Mouse (Mus musculus) embryonic facial prominence, embryonic 15.5 days (tissue): ENCODE measurements at regions not wholly inside any gene's neighbourhood (a gene's known extent, or its start where the extent isn't known, plus 50 kb on each side); places are given as distances from the start of the nearest gene placed in this dataset.
"Not testable (repeated sequence)": the region's sequence is repeated elsewhere in the genome, so short reads cannot be mapped to it uniquely, and the experiment has no call there.

Source experiments
- ATAC-seq: fragments of 200-750 bp; cut with Nextera tagmentation; 2 replicates; pipeline ENCODE4 v1.8.0; 2017; ENCODE audit warnings: low read depth, moderate TSS enrichment; ENCODE audit not compliant: insufficient number of reproducible peaks, low FRiP score, low TSS enrichment
- H3K27ac ChIP-seq: fragments of 300-500 bp; sonication (generic); replicated peaks from 2 replicates; pipeline ENCODE4 v1.5.1; 2015; ENCODE audit warnings: mild to moderate bottlenecking, inconsistent platforms
- H3K27me3 ChIP-seq: fragments of 300-500 bp; sonication (generic); 2 replicates; pipeline ENCODE4 v1.6.1; 2015; ENCODE audit warnings: inconsistent platforms
- H3K36me3 ChIP-seq: fragments of 300-500 bp; sonication (generic); 2 replicates; pipeline ENCODE4 v1.6.1; 2015; ENCODE audit warnings: mild to moderate bottlenecking, inconsistent platforms
- H3K4me1 ChIP-seq: fragments of 300-500 bp; sonication (generic); 2 replicates; pipeline ENCODE4 v1.6.1; 2015; ENCODE audit warnings: inconsistent platforms
- H3K4me2 ChIP-seq: fragments of 300-500 bp; sonication (generic); replicated peaks from 2 replicates; pipeline ENCODE4 v1.6.1; 2015; ENCODE audit warnings: mild to moderate bottlenecking, inconsistent platforms
- H3K4me3 ChIP-seq: fragments of 300-500 bp; sonication (generic); replicated peaks from 2 replicates; pipeline ENCODE4 v1.5.1; 2015; ENCODE audit warnings: mild to moderate bottlenecking, inconsistent platforms
- H3K9ac ChIP-seq: fragments of 300-500 bp; sonication (generic); 2 replicates; pipeline ENCODE4 v1.6.1; 2015; ENCODE audit warnings: inconsistent platforms
- H3K9me3 ChIP-seq: fragments of 300-500 bp; sonication (generic); replicated peaks from 2 replicates; pipeline ENCODE4 v1.6.1; 2016; ENCODE audit warnings: inconsistent platforms
- WGBS: fragments of 180-500 bp; shearing (Covaris S2); methylation state at CpG from one replicate; pipeline ENCODE4 v1.1.7; 2015; 5-methylcytosine and 5-hydroxymethylcytosine counted together

DNA sequence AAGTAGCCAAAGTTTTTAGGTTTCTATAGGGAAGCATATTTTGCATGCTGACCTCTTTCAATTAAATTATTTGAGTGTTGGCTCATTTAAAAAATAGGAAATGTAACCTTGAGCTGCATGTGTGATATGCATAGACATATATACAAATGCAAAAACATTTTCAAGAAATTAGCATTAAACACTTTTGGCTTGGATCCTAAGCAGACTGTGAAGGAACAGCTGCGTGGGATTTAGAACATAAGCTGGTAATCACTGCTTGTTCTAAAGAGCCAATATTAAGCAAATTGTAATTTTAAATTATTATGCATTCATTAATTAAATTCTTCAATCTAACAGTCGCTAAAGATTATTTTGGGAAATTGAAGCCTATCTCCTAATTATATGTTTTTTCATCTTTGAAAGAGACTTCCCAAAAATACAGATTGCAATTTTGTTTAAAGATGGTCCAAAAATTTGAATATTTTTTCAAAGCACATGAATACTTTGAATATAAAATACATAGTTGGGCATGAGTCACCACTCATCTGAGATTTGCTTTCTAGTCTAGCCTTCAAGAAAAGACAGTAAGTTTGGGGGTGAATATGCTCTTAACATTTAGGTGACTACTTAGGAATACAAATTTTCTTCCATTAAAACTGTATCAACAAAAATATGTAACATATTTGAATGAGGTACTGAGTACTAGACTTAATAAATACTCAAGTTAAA, 163.3 kb upstream of the Hsf2 start:
- WGBS, result 60% methylated on average over 2 of the region's 2 CpGs
- H3K27me3 ChIP-seq, result no peaks in the 10 kb centered on the region
- no peaks in the 10 kb centered on the region for H3K9me3 ChIP-seq
- no peak overlapping the region for H3K4me3 ChIP-seq
- H3K27ac ChIP-seq, result no peak overlapping the region
- H3K4me1 ChIP-seq, result no peaks in the 10 kb centered on the region
- H3K9ac ChIP-seq, result no peak overlapping the region
- ATAC-seq, result no peak
- no peaks in the 10 kb centered on the region for H3K36me3 ChIP-seq
- no peak overlapping the region for H3K4me2 ChIP-seq

DNA sequence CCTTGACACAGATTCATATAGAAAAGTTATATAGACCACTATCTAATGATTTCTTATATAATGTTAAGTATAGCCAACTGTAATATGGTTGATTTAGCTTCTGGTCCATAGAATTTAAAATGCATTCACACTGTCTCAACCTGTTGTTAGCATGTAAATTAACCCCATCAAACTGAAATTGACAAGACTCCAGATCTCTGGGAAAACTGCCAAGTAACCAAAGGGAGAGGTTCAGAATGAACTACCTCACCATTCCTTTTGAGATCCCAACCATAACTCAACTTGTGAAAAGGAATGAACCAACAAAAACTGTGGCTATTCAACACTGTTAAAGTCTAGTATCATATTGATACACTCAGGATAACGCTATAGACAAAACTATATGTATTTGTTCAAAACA, 162.0 kb upstream of the Hsf2 start:
- ATAC-seq, result no peak
- no peaks in the 10 kb centered on the region for H3K9me3 ChIP-seq

DNA sequence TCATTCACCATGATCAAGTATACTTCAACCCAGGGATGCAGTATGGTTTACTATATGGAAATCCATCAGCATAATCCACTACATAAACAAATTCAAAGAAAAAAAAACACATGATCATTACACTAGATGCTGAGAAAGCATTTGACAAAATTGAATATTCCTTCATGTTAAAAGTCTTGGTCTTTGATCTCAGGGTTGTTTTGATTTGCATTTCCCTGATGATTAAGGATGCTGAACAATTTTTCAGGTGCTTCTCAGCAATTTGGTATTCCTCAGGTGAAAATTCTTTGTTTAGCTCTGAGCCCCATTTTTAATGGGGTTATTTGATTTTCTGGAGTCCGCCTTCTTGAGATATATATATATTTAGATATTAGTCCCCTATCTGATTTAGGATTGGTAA, 123.4 kb upstream of the Hsf2 start:
- H3K27ac ChIP-seq, H3K36me3 ChIP-seq, H3K27me3 ChIP-seq, H3K9me3 ChIP-seq, H3K4me2 ChIP-seq, H3K9ac ChIP-seq, H3K4me3 ChIP-seq, ATAC-seq, H3K4me1 ChIP-seq: not testable (repeated sequence)
- 92% methylated on average over 1 of the region's 1 CpGs for WGBS

More for the DNA sequence above, 162.0 kb upstream of the Hsf2 start:
- no peaks in the 10 kb centered on the region for H3K27me3 ChIP-seq
- H3K4me1 ChIP-seq, result no peaks in the 10 kb centered on the region
- WGBS, result 60% methylated on average over 1 of the region's 1 CpGs
- H3K4me3 ChIP-seq, result no peak overlapping the region
- no peak overlapping the region for H3K4me2 ChIP-seq
- no peaks in the 10 kb centered on the region for H3K36me3 ChIP-seq
- no peak overlapping the region for H3K9ac ChIP-seq
- no peak overlapping the region for H3K27ac ChIP-seq
